Mouse (Mus musculus): ENCODE measurements around the gene Clybl. TPM values are rescaled to one million over a fixed set of nuclear protein-coding genes. Genes with fewer than 3 reads are reported as not detected.
A peak's percentile ranks its signal among the peaks of the same experiment; 100 is the strongest.

Clybl gene
- 28.8 and 35.9 TPM in 2 replicates for polyA plus RNA-seq (2015; fragmentation: Nextera tagmentation; extraction: Ambion mirVana)

- DNase-seq (ENCODE audit: low spot score) (peak; percentile 99), ATAC-seq (ENCODE audit: low FRiP score, low TSS enrichment) (peak; percentile 99)
- H3K27me3 ChIP-seq (ENCODE audit: control insufficient read depth, insufficient read depth, low read length), result no peaks in the 10 kb centered on the region
- peak within 1 kb of the TSS; percentile 76 for H3K4me2 ChIP-seq (replicated peaks; ENCODE audit: low read depth)
- WGBS, result 4% methylated on average over 44 of the region's 45 CpGs
- H3K4me3 ChIP-seq (ENCODE audit: low read depth, low read length), result peak within 1 kb of the TSS; percentile 72
- H3K4me1 ChIP-seq (replicated peaks; ENCODE audit: control insufficient read depth, insufficient read depth), result no peaks in the 10 kb centered on the region
- H3K36me3 ChIP-seq (ENCODE audit: control insufficient read depth, insufficient read depth, low read length), result no peaks in the 10 kb centered on the region
- H3K9me3 ChIP-seq (ENCODE audit: control insufficient read depth, low read length), result no peaks in the 10 kb centered on the region
- TF ChIP-seq CTCF (IDR thresholded peaks at IDR 0.05; ENCODE audit: low read depth) (no peak; the same call in none of the 2 replicates), EP300 (optimal IDR thresholded peaks at IDR 0.05) (no peak)
- peak within 1 kb of the TSS; percentile 77 for H3K9ac ChIP-seq (ENCODE audit: low read length)
- H3K27ac ChIP-seq (replicated peaks), result peak within 1 kb of the TSS; percentile 73; the same call in 1 of the 2 replicates
Measured at GRCm38 (mm10) chr14:122181078-122181814, at the start of gene Clybl. TSS of gene Clybl (plus strand) at chr14:122181704.

GRCm38 (mm10) chr14:122136368-122136928 lies 45.1 kb upstream of the Clybl start:
- no peak for DNase-seq (ENCODE audit: low spot score)
- Histone ChIP-seq H3K9me3 (ENCODE audit: control insufficient read depth, low read length) (no peaks in the 10 kb centered on the region), H3K27ac (replicated peaks) (no peak overlapping the region), H3K4me1 (replicated peaks; ENCODE audit: control insufficient read depth, insufficient read depth) (no peaks in the 10 kb centered on the region), H3K9ac (ENCODE audit: low read length) (no peak overlapping the region), H3K27me3 (ENCODE audit: control insufficient read depth, insufficient read depth, low read length) (no peaks in the 10 kb centered on the region), H3K4me3 (ENCODE audit: low read depth, low read length) (no peak overlapping the region), H3K36me3 (ENCODE audit: control insufficient read depth, insufficient read depth, low read length) (peaks cover 9% of the 10 kb centered on the region; the same call in 1 of the 2 replicates), H3K4me2 (replicated peaks; ENCODE audit: low read depth) (no peak overlapping the region)
- no peak for ATAC-seq (ENCODE audit: low FRiP score, low TSS enrichment)
- TF ChIP-seq EP300 (optimal IDR thresholded peaks at IDR 0.05) (no peak), CTCF (IDR thresholded peaks at IDR 0.05; ENCODE audit: low read depth) (no peak)
- 85% methylated on average over 3 of the region's 3 CpGs for WGBS

DNA sequence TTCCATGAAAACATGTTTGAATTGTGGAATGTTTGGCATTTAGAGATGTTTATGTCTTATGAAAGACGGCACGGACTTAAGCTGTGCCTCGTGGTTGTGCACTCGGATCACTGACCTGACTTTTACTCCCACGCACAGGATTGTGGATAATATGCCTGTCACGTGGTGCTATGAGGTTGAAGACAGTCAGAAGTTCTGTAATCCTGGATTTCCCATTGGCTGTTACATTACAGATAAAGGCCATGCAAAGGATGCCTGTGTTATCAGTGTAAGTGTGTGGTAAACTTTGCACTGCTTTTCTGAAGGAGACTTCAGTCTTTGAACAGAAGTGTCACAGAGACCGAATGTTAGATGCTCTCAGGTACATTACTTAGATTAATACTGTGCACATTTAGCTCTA lies 44.3 kb upstream of the Clybl start:
- peaks cover 9% of the 10 kb centered on the region; the same call in 1 of the 2 replicates for H3K36me3 ChIP-seq (ENCODE audit: control insufficient read depth, insufficient read depth, low read length)

DNA sequence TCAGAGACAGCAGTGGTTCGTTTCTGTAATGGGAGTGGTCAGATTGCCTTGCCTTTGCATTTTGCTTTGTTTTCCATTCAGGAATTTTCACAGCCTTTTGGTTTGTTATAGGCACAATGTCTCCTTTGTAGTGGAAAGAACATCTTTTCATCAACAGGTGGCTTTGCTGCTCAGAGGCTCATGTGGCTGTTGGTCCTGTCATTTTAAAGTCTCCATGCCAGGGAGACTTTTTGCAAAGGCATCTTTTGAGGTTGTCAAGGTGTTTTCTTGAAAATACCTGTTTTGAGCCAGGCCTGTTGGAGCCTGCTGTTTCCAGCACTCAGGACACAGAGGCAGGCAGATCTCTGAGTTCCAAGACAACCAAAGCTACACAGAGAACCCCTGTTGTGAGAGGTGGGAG lies 41.4 kb upstream of the Clybl start:
- Histone ChIP-seq H3K9me3 (ENCODE audit: control insufficient read depth, low read length) (no peaks in the 10 kb centered on the region), H3K9ac (ENCODE audit: low read length) (no peak overlapping the region), H3K27ac (replicated peaks) (no peak overlapping the region), H3K27me3 (ENCODE audit: control insufficient read depth, insufficient read depth, low read length) (no peaks in the 10 kb centered on the region), H3K36me3 (ENCODE audit: control insufficient read depth, insufficient read depth, low read length) (peaks cover 5% of the 10 kb centered on the region), H3K4me2 (replicated peaks; ENCODE audit: low read depth) (no peak overlapping the region), H3K4me1 (replicated peaks; ENCODE audit: control insufficient read depth, insufficient read depth) (no peaks in the 10 kb centered on the region), H3K4me3 (ENCODE audit: low read depth, low read length) (no peak overlapping the region)
- ATAC-seq (ENCODE audit: low FRiP score, low TSS enrichment), result no peak
- no peak for TF ChIP-seq CTCF (IDR thresholded peaks at IDR 0.05; ENCODE audit: low read depth)
- no peak for TF ChIP-seq EP300 (optimal IDR thresholded peaks at IDR 0.05)
- no peak for DNase-seq (ENCODE audit: low spot score)
- 59% methylated on average over 1 of the region's 1 CpGs for WGBS

More for the DNA sequence above, 44.3 kb upstream of the Clybl start:
- DNase-seq (ENCODE audit: low spot score) (no peak), ATAC-seq (ENCODE audit: low FRiP score, low TSS enrichment) (no peak)
- Histone ChIP-seq H3K9ac (ENCODE audit: low read length) (no peak overlapping the region), H3K27ac (replicated peaks) (no peak overlapping the region), H3K4me1 (replicated peaks; ENCODE audit: control insufficient read depth, insufficient read depth) (no peaks in the 10 kb centered on the region), H3K9me3 (ENCODE audit: control insufficient read depth, low read length) (no peaks in the 10 kb centered on the region), H3K4me3 (ENCODE audit: low read depth, low read length) (no peak overlapping the region), H3K4me2 (replicated peaks; ENCODE audit: low read depth) (no peak overlapping the region), H3K27me3 (ENCODE audit: control insufficient read depth, insufficient read depth, low read length) (no peaks in the 10 kb centered on the region)
- 68% methylated on average over 7 of the region's 7 CpGs for WGBS
- no peak for TF ChIP-seq EP300 (optimal IDR thresholded peaks at IDR 0.05)
- no peak for TF ChIP-seq CTCF (IDR thresholded peaks at IDR 0.05; ENCODE audit: low read depth)

DNA sequence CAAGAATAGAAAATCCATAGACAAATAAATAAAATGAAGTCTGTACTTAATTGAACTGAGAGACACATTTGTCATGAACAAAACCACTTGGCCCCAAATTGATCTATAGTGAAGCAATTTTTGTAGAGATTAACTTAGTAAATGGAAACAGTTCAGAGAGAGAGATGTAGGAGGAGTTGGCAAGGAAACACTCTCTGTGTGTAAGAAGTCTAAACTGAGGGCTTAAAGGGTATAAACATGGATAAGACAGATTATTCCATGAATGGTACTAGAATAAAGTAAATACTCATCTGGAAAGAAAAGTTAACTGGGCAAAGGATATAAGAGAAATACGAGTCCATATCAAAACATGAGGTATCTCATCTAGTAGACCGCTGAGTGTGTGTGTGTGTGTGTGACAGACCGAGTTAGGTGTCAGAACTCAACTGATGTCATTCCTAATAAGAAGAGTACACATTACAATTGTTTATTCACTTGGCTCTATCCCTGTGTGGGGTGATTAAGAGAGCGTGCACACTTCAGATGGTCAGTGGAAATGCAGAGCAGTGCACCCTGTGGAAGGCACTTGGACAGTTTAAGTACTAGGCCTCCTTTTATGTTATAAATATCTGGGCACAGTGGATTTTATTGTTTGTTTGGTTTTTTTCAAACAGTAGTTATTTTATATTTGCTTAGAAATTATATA lies 37.8 kb upstream of the Clybl start:
- no peak for DNase-seq (ENCODE audit: low spot score)
- no peak overlapping the region for H3K4me3 ChIP-seq (ENCODE audit: low read depth, low read length)
- H3K36me3 ChIP-seq (ENCODE audit: control insufficient read depth, insufficient read depth, low read length), result peaks cover 13% of the 10 kb centered on the region
- 0 out of 2 replicates have a peak, but pooled peaks have one; percentile 51 for ATAC-seq (ENCODE audit: low FRiP score, low TSS enrichment)
- no peak overlapping the region for H3K27ac ChIP-seq (replicated peaks)
- no peak for TF ChIP-seq CTCF (IDR thresholded peaks at IDR 0.05; ENCODE audit: low read depth)
- TF ChIP-seq EP300 (optimal IDR thresholded peaks at IDR 0.05), result no peak
- no peaks in the 10 kb centered on the region for H3K27me3 ChIP-seq (ENCODE audit: control insufficient read depth, insufficient read depth, low read length)
- H3K4me2 ChIP-seq (replicated peaks; ENCODE audit: low read depth), result no peak overlapping the region
- H3K4me1 ChIP-seq (replicated peaks; ENCODE audit: control insufficient read depth, insufficient read depth), result no peaks in the 10 kb centered on the region
- no peaks in the 10 kb centered on the region for H3K9me3 ChIP-seq (ENCODE audit: control insufficient read depth, low read length)
- H3K9ac ChIP-seq (ENCODE audit: low read length), result no peak overlapping the region
- 36% methylated on average over 4 of the region's 4 CpGs for WGBS

Data from stomach, postnatal 0 days (tissue).